Mouse (Mus musculus): ENCODE measurements around the gene R3hdm4. TPM values are rescaled to one million over a fixed set of nuclear protein-coding genes. Genes with fewer than 3 reads are reported as not detected.
A peak's percentile ranks its signal among the peaks of the same experiment; 100 is the strongest.

R3hdm4 gene
- polyA plus RNA-seq, 1 experiment from 2014 or later: 170 TPM

GRCm38 (mm10) chr10:79862925-79863324, 58.1 kb downstream of the R3hdm4 start:
- H3K4me3 ChIP-seq (ENCODE audit: low read length): no peak overlapping the region
- no peaks in the 10 kb centered on the region for H3K27me3 ChIP-seq (ENCODE audit: insufficient read depth, low read length)
- no peak overlapping the region for H3K4me2 ChIP-seq (replicated peaks; ENCODE audit: low read depth, low read length)
- no peak for ATAC-seq (ENCODE audit: low FRiP score, low TSS enrichment)
- WGBS: 56% methylated on average over 10 of the region's 10 CpGs
- H3K27ac ChIP-seq (ENCODE audit: low read length): no peak overlapping the region
- H3K9ac ChIP-seq (replicated peaks; ENCODE audit: low read length): no peak overlapping the region
- H3K4me1 ChIP-seq (ENCODE audit: insufficient read depth, low read length): peaks cover 48% of the 10 kb centered on the region
- H3K36me3 ChIP-seq (ENCODE audit: insufficient read depth, low read length): peaks cover 70% of the 10 kb centered on the region
- H3K9me3 ChIP-seq (ENCODE audit: low read length): no peaks in the 10 kb centered on the region

DNA sequence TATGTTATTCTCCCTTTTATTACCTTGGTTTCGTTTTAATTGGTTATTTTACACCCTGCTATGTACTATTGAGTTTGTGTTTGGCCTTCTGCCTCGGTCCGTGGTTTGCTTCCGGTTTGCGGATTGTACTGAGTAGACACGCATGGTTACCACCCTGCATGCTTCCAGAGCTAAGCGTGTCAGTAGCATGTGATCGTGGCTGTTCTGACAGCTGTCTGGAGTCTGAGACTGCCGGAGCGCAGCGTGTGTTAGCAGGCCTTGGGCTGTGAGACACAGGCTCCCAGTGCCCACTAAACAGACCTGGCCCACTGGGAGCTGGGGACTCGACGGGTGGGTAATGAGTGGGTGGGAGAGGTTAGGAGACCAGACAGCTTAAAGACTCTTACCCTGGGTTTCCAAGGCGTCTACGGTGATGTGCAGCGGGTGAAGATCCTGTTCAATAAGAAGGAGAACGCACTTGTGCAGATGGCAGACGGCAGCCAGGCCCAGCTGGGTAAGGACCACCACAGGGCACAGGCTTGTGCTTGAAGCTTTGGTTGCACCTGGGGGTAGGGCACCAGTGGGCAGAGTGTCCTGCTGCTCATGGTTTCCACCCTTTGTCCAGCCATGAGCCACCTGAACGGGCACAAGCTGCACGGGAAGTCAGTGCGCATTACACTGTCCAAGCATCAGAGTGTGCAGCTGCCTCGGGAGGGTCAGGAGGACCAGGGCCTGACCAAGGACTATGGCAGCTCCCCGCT, 58.8 kb downstream of the R3hdm4 start:
- Histone ChIP-seq H3K9me3 (ENCODE audit: low read length) (no peaks in the 10 kb centered on the region), H3K4me3 (ENCODE audit: low read length) (no peak overlapping the region), H3K9ac (replicated peaks; ENCODE audit: low read length) (no peak overlapping the region), H3K27ac (ENCODE audit: low read length) (peak overlapping the region; percentile 53; the same call in 1 of the 2 replicates), H3K36me3 (ENCODE audit: insufficient read depth, low read length) (peaks cover 75% of the 10 kb centered on the region), H3K27me3 (ENCODE audit: insufficient read depth, low read length) (no peaks in the 10 kb centered on the region), H3K4me2 (replicated peaks; ENCODE audit: low read depth, low read length) (no peak overlapping the region), H3K4me1 (ENCODE audit: insufficient read depth, low read length) (peaks cover 56% of the 10 kb centered on the region)
- WGBS: 75% methylated on average over 23 of the region's 23 CpGs
- ATAC-seq (ENCODE audit: low FRiP score, low TSS enrichment): no peak

DNA sequence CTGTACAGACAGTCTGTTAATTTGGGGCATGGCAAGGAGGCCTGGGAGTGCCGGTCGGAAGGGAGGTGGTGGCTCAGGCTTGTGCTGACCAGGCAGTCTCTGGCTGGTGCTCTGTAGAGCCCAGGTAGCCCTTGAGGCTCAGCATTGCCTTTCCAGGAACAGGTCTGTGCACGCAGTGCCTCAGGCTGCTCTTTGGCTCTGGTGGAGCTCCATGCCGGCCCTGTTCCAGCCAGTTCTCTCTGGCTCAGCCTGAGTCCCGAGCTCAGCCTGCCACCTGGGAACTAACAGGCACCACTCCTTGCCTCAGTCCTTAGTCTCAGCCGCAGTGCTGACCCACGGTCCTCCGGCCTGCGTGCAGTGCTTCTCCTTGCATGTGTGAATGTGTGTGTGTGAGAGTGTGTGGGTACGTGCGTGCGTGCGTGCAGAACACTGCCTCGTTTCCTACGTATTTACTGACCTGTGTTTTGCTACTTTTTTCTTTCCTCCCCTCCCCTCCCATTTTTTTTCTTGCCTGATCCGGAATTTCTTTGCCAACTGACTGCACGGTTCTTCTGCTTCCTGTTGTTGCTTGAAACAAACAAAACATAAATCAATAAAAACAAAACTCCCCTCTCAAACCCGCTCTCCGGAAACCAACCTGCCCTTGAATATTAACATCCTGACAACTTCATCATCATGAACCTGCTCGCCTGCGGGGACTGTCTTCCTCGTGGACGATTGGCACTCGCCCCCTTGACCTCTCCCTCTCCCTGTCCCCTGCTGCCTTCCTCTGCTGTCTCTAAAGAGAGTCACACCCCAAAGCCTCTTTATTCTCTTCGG, 59.6 kb downstream of the R3hdm4 start:
- H3K27me3 ChIP-seq (ENCODE audit: insufficient read depth, low read length): no peaks in the 10 kb centered on the region
- peaks cover 77% of the 10 kb centered on the region for H3K36me3 ChIP-seq (ENCODE audit: insufficient read depth, low read length)
- peak overlapping the region; percentile 68 for H3K27ac ChIP-seq (ENCODE audit: low read length)
- H3K9ac ChIP-seq (replicated peaks; ENCODE audit: low read length): 0 out of 2 replicates have a peak overlapping the region, but pooled peaks have one; percentile 11
- H3K4me2 ChIP-seq (replicated peaks; ENCODE audit: low read depth, low read length): no peak overlapping the region
- 49% methylated on average over 25 of the region's 25 CpGs for WGBS
- ATAC-seq (ENCODE audit: low FRiP score, low TSS enrichment): peak; percentile 29; the same call in 1 of the 2 replicates
- no peak overlapping the region for H3K4me3 ChIP-seq (ENCODE audit: low read length)
- H3K9me3 ChIP-seq (ENCODE audit: low read length): no peaks in the 10 kb centered on the region
- peaks cover 63% of the 10 kb centered on the region for H3K4me1 ChIP-seq (ENCODE audit: insufficient read depth, low read length)

DNA sequence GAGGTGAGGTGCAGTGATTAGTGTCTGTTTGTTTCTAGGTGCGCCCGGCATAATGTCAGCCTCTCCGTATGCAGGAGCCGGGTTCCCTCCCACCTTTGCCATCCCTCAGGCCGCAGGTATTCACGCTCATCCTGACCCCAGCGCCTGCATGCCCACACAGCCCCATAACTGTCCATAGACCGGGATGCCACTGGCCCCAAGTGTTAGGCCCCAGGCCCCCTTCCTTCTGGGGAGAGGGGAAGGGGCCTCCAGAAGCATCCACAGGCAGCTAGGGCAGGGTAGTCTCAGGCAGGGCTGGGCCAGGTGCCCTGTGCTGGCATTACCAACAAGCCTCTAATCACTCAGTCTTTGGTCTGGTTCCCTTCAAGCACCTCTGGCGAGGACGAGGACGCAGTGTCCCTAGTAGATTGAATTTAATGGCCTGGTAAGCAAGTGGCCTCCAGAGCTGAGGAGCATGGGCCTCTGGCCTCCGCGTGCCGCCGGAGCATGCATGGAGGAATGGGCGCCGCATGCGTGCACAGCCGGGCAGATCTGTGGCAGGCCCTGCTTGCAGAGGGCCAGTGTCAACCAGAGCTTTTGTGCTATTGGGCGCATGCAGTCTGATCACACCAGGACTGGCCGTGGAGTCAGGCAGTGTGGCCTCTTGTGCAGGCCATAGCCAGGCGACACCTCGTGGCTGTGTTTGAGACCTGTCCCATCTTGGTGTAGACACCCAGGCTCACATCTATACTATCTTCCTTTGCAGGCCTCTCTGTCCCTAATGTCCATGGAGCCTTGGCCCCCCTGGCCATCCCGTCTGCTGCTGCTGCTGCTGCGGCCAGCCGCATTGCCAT, 60.7 kb downstream of the R3hdm4 start:
- Histone ChIP-seq H3K9ac (replicated peaks; ENCODE audit: low read length) (0 out of 2 replicates have a peak overlapping the region, but pooled peaks have one; percentile 11), H3K36me3 (ENCODE audit: insufficient read depth, low read length) (peaks cover 80% of the 10 kb centered on the region), H3K4me1 (ENCODE audit: insufficient read depth, low read length) (peaks cover 66% of the 10 kb centered on the region), H3K4me2 (replicated peaks; ENCODE audit: low read depth, low read length) (no peak overlapping the region), H3K27ac (ENCODE audit: low read length) (peak overlapping the region; percentile 68), H3K27me3 (ENCODE audit: insufficient read depth, low read length) (no peaks in the 10 kb centered on the region), H3K9me3 (ENCODE audit: low read length) (no peaks in the 10 kb centered on the region), H3K4me3 (ENCODE audit: low read length) (no peak overlapping the region)
- no peak for ATAC-seq (ENCODE audit: low FRiP score, low TSS enrichment)
- 85% methylated on average over 26 of the region's 26 CpGs for WGBS

Small RNA genes lying within 50 kb of the gene (microRNA-seq; reads per million reads assigned to microRNA genes)
- not detected for gene Mir6910

Other genes starting within 250 kb of the R3hdm4 start
- gene Cdc34, start 239.0 kb downstream of the R3hdm4 start, polyA plus RNA-seq (2015; fragmentation: Nextera tagmentation; extraction: Ambion mirVana): 81.2 and 92.3 TPM in 2 replicates
- 0.75 and 0.81 TPM in 2 replicates for gene Gzmm, start 232.2 kb downstream of the R3hdm4 start, polyA plus RNA-seq (2015; fragmentation: Nextera tagmentation; extraction: Ambion mirVana)
- gene Bsg, start 216.7 kb downstream of the R3hdm4 start, polyA plus RNA-seq (2015; fragmentation: Nextera tagmentation; extraction: Ambion mirVana): 954 and 1,048 TPM in 2 replicates
- 0.05 and 0.12 TPM in 2 replicates for gene Hcn2, start 204.6 kb downstream of the R3hdm4 start, polyA plus RNA-seq (2015; fragmentation: Nextera tagmentation; extraction: Ambion mirVana)
- gene Polrmt, start 174.6 kb downstream of the R3hdm4 start, polyA plus RNA-seq (2015; fragmentation: Nextera tagmentation; extraction: Ambion mirVana): 60.9 and 63.8 TPM in 2 replicates
- gene Fgf22, start 166.1 kb downstream of the R3hdm4 start, polyA plus RNA-seq (2015; fragmentation: Nextera tagmentation; extraction: Ambion mirVana): 0.14 and 0.39 TPM in 2 replicates
- 66.4 and 77.0 TPM in 2 replicates for gene Rnf126, start 154.3 kb downstream of the R3hdm4 start, polyA plus RNA-seq (2015; fragmentation: Nextera tagmentation; extraction: Ambion mirVana)
- gene Fstl3, start 143.9 kb downstream of the R3hdm4 start, polyA plus RNA-seq (2015; fragmentation: Nextera tagmentation; extraction: Ambion mirVana): 23.9 and 26.4 TPM in 2 replicates
- gene Prss57, start 130.2 kb downstream of the R3hdm4 start, polyA plus RNA-seq (2015; fragmentation: Nextera tagmentation; extraction: Ambion mirVana): not detected in 2 replicates
- gene Palm, start 127.6 kb downstream of the R3hdm4 start, polyA plus RNA-seq (2015; fragmentation: Nextera tagmentation; extraction: Ambion mirVana): 190 and 194 TPM in 2 replicates
- gene Misp, start 100.2 kb downstream of the R3hdm4 start, polyA plus RNA-seq (2015; fragmentation: Nextera tagmentation; extraction: Ambion mirVana): 18.2 and 18.5 TPM in 2 replicates
- gene Ptbp1, start 66.8 kb downstream of the R3hdm4 start, polyA plus RNA-seq (2015; fragmentation: Nextera tagmentation; extraction: Ambion mirVana): 431 and 491 TPM in 2 replicates
- 7.9 and 8.2 TPM in 2 replicates for gene Prtn3, start 46.7 kb downstream of the R3hdm4 start, polyA plus RNA-seq (2015; fragmentation: Nextera tagmentation; extraction: Ambion mirVana)
- 72.7 and 78.6 TPM in 2 replicates for gene Plppr3, start 46.6 kb downstream of the R3hdm4 start, polyA plus RNA-seq (2015; fragmentation: Nextera tagmentation; extraction: Ambion mirVana)
- 0.60 and 0.76 TPM in 2 replicates for gene Elane, start 35.0 kb downstream of the R3hdm4 start, polyA plus RNA-seq (2015; fragmentation: Nextera tagmentation; extraction: Ambion mirVana)
- gene Cfd, start 30.4 kb downstream of the R3hdm4 start, polyA plus RNA-seq (2015; fragmentation: Nextera tagmentation; extraction: Ambion mirVana): not detected in 2 replicates
- 71.0 and 72.4 TPM in 2 replicates for gene Med16, start 12.3 kb downstream of the R3hdm4 start, polyA plus RNA-seq (2015; fragmentation: Nextera tagmentation; extraction: Ambion mirVana)
- gene Gm26602, start 10.4 kb downstream of the R3hdm4 start, polyA plus RNA-seq (2015; fragmentation: Nextera tagmentation; extraction: Ambion mirVana): 9.2 TPM in 1 of 2 replicates, not detected in the other
- 1.5 and 2.1 TPM in 2 replicates for gene Kiss1r, start 4.2 kb downstream of the R3hdm4 start, polyA plus RNA-seq (2015; fragmentation: Nextera tagmentation; extraction: Ambion mirVana)
- 5.5 and 9.2 TPM in 2 replicates for gene Arid3a, start 5.8 kb upstream of the R3hdm4 start, polyA plus RNA-seq (2015; fragmentation: Nextera tagmentation; extraction: Ambion mirVana)
- gene Wdr18, start 38.9 kb upstream of the R3hdm4 start, polyA plus RNA-seq (2015; fragmentation: Nextera tagmentation; extraction: Ambion mirVana): 101 and 113 TPM in 2 replicates
- gene Grin3b, start 49.5 kb upstream of the R3hdm4 start, polyA plus RNA-seq (2015; fragmentation: Nextera tagmentation; extraction: Ambion mirVana): 0.54 and 0.71 TPM in 2 replicates
- gene Tmem259, start 63.1 kb upstream of the R3hdm4 start, polyA plus RNA-seq (2015; fragmentation: Nextera tagmentation; extraction: Ambion mirVana): 10.8 and 11.2 TPM in 2 replicates
- 309 and 332 TPM in 2 replicates for gene Cnn2, start 67.4 kb upstream of the R3hdm4 start, polyA plus RNA-seq (2015; fragmentation: Nextera tagmentation; extraction: Ambion mirVana)
- gene Abca7, start 75.3 kb upstream of the R3hdm4 start, polyA plus RNA-seq (2015; fragmentation: Nextera tagmentation; extraction: Ambion mirVana): 4.2 and 4.4 TPM in 2 replicates
- 10.5 and 11.3 TPM in 2 replicates for gene Arhgap45, start 95.4 kb upstream of the R3hdm4 start, polyA plus RNA-seq (2015; fragmentation: Nextera tagmentation; extraction: Ambion mirVana)
- 242 and 248 TPM in 2 replicates for gene Polr2e, start 118.6 kb upstream of the R3hdm4 start, polyA plus RNA-seq (2015; fragmentation: Nextera tagmentation; extraction: Ambion mirVana)
- gene Gpx4, start 126.0 kb upstream of the R3hdm4 start, polyA plus RNA-seq (2015; fragmentation: Nextera tagmentation; extraction: Ambion mirVana): 617 and 706 TPM in 2 replicates
- gene Sbno2, start 184.4 kb upstream of the R3hdm4 start, polyA plus RNA-seq (2015; fragmentation: Nextera tagmentation; extraction: Ambion mirVana): 16.1 and 17.6 TPM in 2 replicates
- 18.2 and 20.2 TPM in 2 replicates for gene Stk11, start 194.6 kb upstream of the R3hdm4 start, polyA plus RNA-seq (2015; fragmentation: Nextera tagmentation; extraction: Ambion mirVana)
- 676 and 688 TPM in 2 replicates for gene Atp5d, start 217.4 kb upstream of the R3hdm4 start, polyA plus RNA-seq (2015; fragmentation: Nextera tagmentation; extraction: Ambion mirVana)
- 6.4 and 7.3 TPM in 2 replicates for gene Cbarp, start 219.6 kb upstream of the R3hdm4 start, polyA plus RNA-seq (2015; fragmentation: Nextera tagmentation; extraction: Ambion mirVana)
- gene Midn, start 227.1 kb upstream of the R3hdm4 start, polyA plus RNA-seq (2015; fragmentation: Nextera tagmentation; extraction: Ambion mirVana): 15.9 and 16.8 TPM in 2 replicates
- 96.2 and 101 TPM in 2 replicates for gene Cirbp, start 244.8 kb upstream of the R3hdm4 start, polyA plus RNA-seq (2015; fragmentation: Nextera tagmentation; extraction: Ambion mirVana)